Mouse (Mus musculus) neural tube, embryonic 14.5 days (tissue): ENCODE results near the gene Dlgap1. TPM values are rescaled to one million over a fixed set of nuclear protein-coding genes. Genes with fewer than 3 reads are reported as not detected.

Experiments
- microRNA counts: library from miRNA; unstranded; fragments of <30 nt; microRNA quantifications from one replicate; lab custom pipeline; 2016
- microRNA-seq: library from miRNA; unstranded; fragments of <30 nt; microRNA quantifications from one replicate; pipeline ENCODE4, GENCODE M21; 2016
- polyA plus RNA-seq: library from polyadenylated mRNA; unstranded; fragments of >200 nt; fragmentation: Nextera tagmentation; extraction: Ambion mirVana; gene quantifications from 2 replicates; pipeline ENCODE4 v1.2.1, GENCODE M21; 2014

The Dlgap1 gene
- polyA plus RNA-seq, 1 experiment from 2014 or later, result 51.0 TPM

MicroRNA genes within 50 kb of the gene (microRNA counts, 519-probe panel; counts per million panel counts)
- not detected for microRNA mmu-miR-1195 (lab: Ali Mortazavi, UCI)

Small RNAs within 50 kb of the gene (microRNA-seq; reads per million reads assigned to microRNA genes)
- not detected for gene Mir1195
